Mouse (Mus musculus) cortical plate, adult 2 months (tissue): ENCODE data around the gene Shcbp1l.

Experiments used
- CTCF ChIP-seq: fragments of 200-500 bp; IDR thresholded peaks from 2 replicates; pipeline ENCODE4 v1.5.1; 2011; ENCODE audit warnings: mild to moderate bottlenecking, control low read depth, low read length; ENCODE audit not compliant: insufficient read depth; ENCODE audit errors: extremely low read depth
- POLR2A ChIP-seq: fragments of 200-500 bp; IDR thresholded peaks from 2 replicates; pipeline ENCODE4 v1.6.1; 2011; ENCODE audit warnings: mild to moderate bottlenecking, low read length, control low read depth; ENCODE audit not compliant: insufficient read depth; ENCODE audit errors: extremely low read depth

DNA sequence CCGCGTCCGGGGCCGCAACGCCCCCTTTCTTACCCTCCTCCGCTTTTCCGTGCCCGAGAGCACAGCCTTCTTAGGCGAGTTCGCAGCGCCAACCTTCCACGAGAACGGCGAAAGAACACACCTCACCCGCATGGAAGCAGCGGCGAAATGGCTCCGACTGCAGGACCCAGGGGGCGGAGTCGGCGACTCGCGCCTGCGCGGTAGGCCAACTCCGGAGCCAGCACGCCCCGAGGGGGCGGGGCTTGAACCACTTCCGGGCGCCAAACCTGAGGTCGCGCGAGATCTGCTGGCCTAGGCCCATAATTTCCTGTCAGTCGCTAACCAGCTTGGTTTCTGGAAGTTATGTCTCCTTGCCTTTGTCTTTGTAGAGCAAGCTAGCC, 62.5 kb downstream of the Shcbp1l start, which contains the start of gene Dhx9:
- no peak for TF ChIP-seq CTCF
- peak; percentile 96 for TF ChIP-seq POLR2A
